Mouse (Mus musculus) heart, embryonic 12.5 days (tissue): ENCODE data around the gene Smad6. TPM values are rescaled to one million over a fixed set of nuclear protein-coding genes. Genes with fewer than 3 reads are reported as not detected.

Experiments used
- ATAC-seq: fragments of 200-750 bp; cut with Nextera tagmentation; 2 replicates; pipeline ENCODE4 v1.8.0; 2017; ENCODE audit warnings: moderate TSS enrichment, moderate library complexity; ENCODE audit not compliant: insufficient number of reproducible peaks, low FRiP score
- H3K27ac ChIP-seq: fragments of 300-500 bp; sonication (generic); 2 replicates; pipeline ENCODE4 v1.5.1; 2016; ENCODE audit warnings: mild to moderate bottlenecking, moderate library complexity; ENCODE audit not compliant: poor library complexity, severe bottlenecking
- H3K27me3 ChIP-seq: fragments of 300-500 bp; sonication (generic); replicated peaks from 2 replicates; pipeline ENCODE4 v1.6.1; 2016; ENCODE audit warnings: mild to moderate bottlenecking, moderate library complexity
- H3K36me3 ChIP-seq: fragments of 300-500 bp; sonication (generic); 2 replicates; pipeline ENCODE4 v1.6.1; 2016; ENCODE audit warnings: mild to moderate bottlenecking, moderate library complexity
- H3K4me1 ChIP-seq: fragments of 300-500 bp; sonication (generic); replicated peaks from 2 replicates; pipeline ENCODE4 v1.6.1; 2016; ENCODE audit warnings: mild to moderate bottlenecking
- H3K4me2 ChIP-seq: fragments of 300-500 bp; sonication (generic); 2 replicates; pipeline ENCODE4 v1.6.1; 2016; ENCODE audit warnings: mild to moderate bottlenecking, moderate library complexity
- H3K4me3 ChIP-seq: fragments of 300-500 bp; sonication (generic); 2 replicates; pipeline ENCODE4 v1.5.1; 2016; ENCODE audit warnings: mild to moderate bottlenecking
- H3K9ac ChIP-seq: fragments of 300-500 bp; sonication (generic); 2 replicates; pipeline ENCODE4 v1.6.1; 2016; ENCODE audit warnings: mild to moderate bottlenecking, moderate library complexity
- H3K9me3 ChIP-seq: fragments of 300-500 bp; sonication (generic); replicated peaks from 2 replicates; pipeline ENCODE4 v1.6.1; 2016; ENCODE audit warnings: mild to moderate bottlenecking, moderate library complexity
- WGBS: fragments of 180-500 bp; shearing (Covaris S2); methylation state at CpG from one replicate; pipeline ENCODE4 v1.1.7; 2016; 5-methylcytosine and 5-hydroxymethylcytosine counted together
- polyA plus RNA-seq: library from polyadenylated mRNA; unstranded; fragments of >200 nt; fragmentation: Nextera tagmentation; extraction: Ambion mirVana; gene quantifications from 2 replicates; pipeline ENCODE4 v1.2.1, GENCODE M21; 2016

Smad6 gene
- polyA plus RNA-seq, 1 experiment from 2014 or later, result 56.2 TPM

- peaks cover 99% of the 10 kb centered on the region for H3K36me3 ChIP-seq
- no peak overlapping the region for H3K4me2 ChIP-seq
- peaks cover 75% of the 10 kb centered on the region for H3K4me1 ChIP-seq
- WGBS, result 83% methylated on average over 5 of the region's 5 CpGs
- H3K27ac ChIP-seq, result peak overlapping the region; percentile 15; the same call in 1 of the 2 replicates
- no peak for ATAC-seq
- peak overlapping the region; percentile 16; the same call in 1 of the 2 replicates for H3K9ac ChIP-seq
- H3K4me3 ChIP-seq, result no peak overlapping the region
- H3K27me3 ChIP-seq, result no peaks in the 10 kb centered on the region
- no peaks in the 10 kb centered on the region for H3K9me3 ChIP-seq
Measured at GRCm38 (mm10) chr9:64000085-64000484, 21.8 kb downstream of the Smad6 start.

- peaks cover 99% of the 10 kb centered on the region for H3K36me3 ChIP-seq
- H3K27ac ChIP-seq, result no peak overlapping the region; the same call in 1 of the 2 replicates
- H3K4me1 ChIP-seq, result peaks cover 71% of the 10 kb centered on the region
- no peaks in the 10 kb centered on the region for H3K9me3 ChIP-seq
- no peak overlapping the region for H3K4me2 ChIP-seq
- WGBS, result 77% methylated on average over 9 of the region's 9 CpGs
- no peak overlapping the region for H3K4me3 ChIP-seq
- no peaks in the 10 kb centered on the region for H3K27me3 ChIP-seq
- no peak for ATAC-seq
- H3K9ac ChIP-seq, result peak overlapping the region; percentile 47; the same call in 1 of the 2 replicates
Measured at GRCm38 (mm10) chr9:63999194-63999593, 22.7 kb downstream of the Smad6 start.

DNA sequence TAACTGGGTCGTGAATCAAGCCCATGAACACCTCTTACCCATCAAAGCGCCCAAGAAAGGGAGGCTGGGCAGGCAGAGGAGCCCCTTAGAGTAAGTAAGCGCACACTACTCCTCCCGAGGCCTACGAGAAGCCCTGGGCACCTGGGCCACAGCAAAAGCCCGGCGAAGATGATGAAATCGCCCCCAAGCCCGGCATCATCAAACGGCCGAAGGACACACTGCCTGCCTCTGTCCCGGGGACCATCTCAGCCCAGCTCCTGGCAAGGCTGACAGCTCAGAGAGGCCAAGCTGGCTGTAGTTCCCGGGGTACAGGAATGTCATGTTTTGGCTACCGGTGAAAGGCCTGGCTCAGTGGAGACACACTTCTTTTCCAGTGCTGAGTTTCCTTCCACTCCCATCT, 23.8 kb downstream of the Smad6 start:
- Histone ChIP-seq H3K27ac (peak overlapping the region; percentile 34), H3K4me2 (no peak overlapping the region), H3K9me3 (no peaks in the 10 kb centered on the region), H3K36me3 (peaks cover 99% of the 10 kb centered on the region), H3K9ac (peak overlapping the region; percentile 40; the same call in 1 of the 2 replicates), H3K4me1 (peaks cover 71% of the 10 kb centered on the region), H3K27me3 (no peaks in the 10 kb centered on the region), H3K4me3 (no peak overlapping the region)
- ATAC-seq, result no peak
- 83% methylated on average over 14 of the region's 14 CpGs for WGBS

- peaks cover 71% of the 10 kb centered on the region for H3K4me1 ChIP-seq
- H3K4me2 ChIP-seq, result no peak overlapping the region
- no peak for ATAC-seq
- no peaks in the 10 kb centered on the region for H3K27me3 ChIP-seq
- peak overlapping the region; percentile 34; the same call in 1 of the 2 replicates for H3K27ac ChIP-seq
- no peak overlapping the region for H3K4me3 ChIP-seq
- peaks cover 99% of the 10 kb centered on the region for H3K36me3 ChIP-seq
- no peaks in the 10 kb centered on the region for H3K9me3 ChIP-seq
- 68% methylated on average over 4 of the region's 4 CpGs for WGBS
- H3K9ac ChIP-seq, result peak overlapping the region; percentile 40; the same call in 1 of the 2 replicates
Measured at GRCm38 (mm10) chr9:63997439-63997838, 24.4 kb downstream of the Smad6 start.

GRCm38 (mm10) chr9:63993256-63993655, 28.6 kb downstream of the Smad6 start:
- peaks cover 86% of the 10 kb centered on the region for H3K36me3 ChIP-seq
- H3K9ac ChIP-seq, result peak overlapping the region; percentile 7; the same call in 1 of the 2 replicates
- H3K9me3 ChIP-seq, result no peaks in the 10 kb centered on the region
- 77% methylated on average over 5 of the region's 5 CpGs for WGBS
- H3K4me3 ChIP-seq, result no peak overlapping the region
- peak overlapping the region; percentile 59 for H3K27ac ChIP-seq
- H3K4me1 ChIP-seq, result peaks cover 72% of the 10 kb centered on the region
- no peak overlapping the region for H3K4me2 ChIP-seq
- ATAC-seq, result no peak
- H3K27me3 ChIP-seq, result no peaks in the 10 kb centered on the region

- no peak overlapping the region for H3K4me2 ChIP-seq
- ATAC-seq, result no peak
- H3K27ac ChIP-seq, result peak overlapping the region; percentile 59
- 40% methylated on average over 4 of the region's 4 CpGs for WGBS
- no peak overlapping the region for H3K4me3 ChIP-seq
- peak overlapping the region; percentile 1; the same call in 1 of the 2 replicates for H3K9ac ChIP-seq
- H3K36me3 ChIP-seq, result peaks cover 86% of the 10 kb centered on the region
- peaks cover 72% of the 10 kb centered on the region for H3K4me1 ChIP-seq
- H3K9me3 ChIP-seq, result no peaks in the 10 kb centered on the region
- H3K27me3 ChIP-seq, result no peaks in the 10 kb centered on the region
Measured at GRCm38 (mm10) chr9:63992761-63993160, 29.1 kb downstream of the Smad6 start.

- Histone ChIP-seq H3K27ac (peak overlapping the region; percentile 59; the same call in 1 of the 2 replicates), H3K4me3 (no peak overlapping the region), H3K4me2 (no peak overlapping the region), H3K9ac (no peak overlapping the region), H3K27me3 (no peaks in the 10 kb centered on the region), H3K4me1 (peaks cover 84% of the 10 kb centered on the region), H3K36me3 (peaks cover 83% of the 10 kb centered on the region), H3K9me3 (no peaks in the 10 kb centered on the region)
- 78% methylated on average over 4 of the region's 4 CpGs for WGBS
- no peak for ATAC-seq
Measured at GRCm38 (mm10) chr9:63991193-63991592, 30.7 kb downstream of the Smad6 start.

GRCm38 (mm10) chr9:63989641-63990040, 32.2 kb downstream of the Smad6 start:
- peak overlapping the region; percentile 6; the same call in 1 of the 2 replicates for H3K4me2 ChIP-seq
- peaks cover 67% of the 10 kb centered on the region for H3K36me3 ChIP-seq
- H3K27ac ChIP-seq, result peak overlapping the region; percentile 67
- peak; percentile 25 for ATAC-seq
- no peaks in the 10 kb centered on the region for H3K9me3 ChIP-seq
- H3K4me3 ChIP-seq, result no peak overlapping the region
- H3K9ac ChIP-seq, result no peak overlapping the region
- WGBS, result 30% methylated on average over 8 of the region's 8 CpGs
- no peaks in the 10 kb centered on the region for H3K27me3 ChIP-seq
- peaks cover 100% of the 10 kb centered on the region for H3K4me1 ChIP-seq

- ATAC-seq, result no peak
- 62% methylated on average over 12 of the region's 12 CpGs for whole genome bisulfite sequencing
- Histone ChIP-seq H3K9ac (no peak overlapping the region), H3K27me3 (no peaks in the 10 kb centered on the region), H3K4me1 (peaks cover 100% of the 10 kb centered on the region), H3K36me3 (peaks cover 63% of the 10 kb centered on the region), H3K9me3 (no peaks in the 10 kb centered on the region), H3K4me2 (0 out of 2 replicates have a peak overlapping the region, but pooled peaks have one; percentile 6), H3K4me3 (no peak overlapping the region), H3K27ac (peak overlapping the region; percentile 67)
Measured at GRCm38 (mm10) chr9:63989214-63989613, 32.6 kb downstream of the Smad6 start.

GRCm38 (mm10) chr9:63985125-63985524, 36.7 kb downstream of the Smad6 start:
- H3K4me1 ChIP-seq, result peaks cover 100% of the 10 kb centered on the region
- H3K36me3 ChIP-seq, result peaks cover 54% of the 10 kb centered on the region
- H3K4me2 ChIP-seq, result no peak overlapping the region
- H3K27me3 ChIP-seq, result no peaks in the 10 kb centered on the region
- H3K27ac ChIP-seq, result peak overlapping the region; percentile 78
- ATAC-seq, result no peak
- WGBS, result 66% methylated on average over 6 of the region's 6 CpGs
- peak overlapping the region; percentile 63; the same call in 1 of the 2 replicates for H3K9ac ChIP-seq
- H3K9me3 ChIP-seq, result no peaks in the 10 kb centered on the region
- no peak overlapping the region for H3K4me3 ChIP-seq

GRCm38 (mm10) chr9:63982937-63983632, 38.8 kb downstream of the Smad6 start:
- Histone ChIP-seq H3K4me1 (peaks cover 100% of the 10 kb centered on the region), H3K36me3 (peaks cover 41% of the 10 kb centered on the region), H3K4me2 (no peak overlapping the region), H3K27ac (peak overlapping the region; percentile 78), H3K9ac (no peak overlapping the region), H3K9me3 (no peaks in the 10 kb centered on the region), H3K27me3 (no peaks in the 10 kb centered on the region), H3K4me3 (no peak overlapping the region)
- ATAC-seq, result no peak
- WGBS, result 76% methylated on average over 12 of the region's 12 CpGs
